Mouse (Mus musculus) small intestine, adult 2 months (tissue): ENCODE data around the gene Dydc1. TPM values are rescaled to one million over a fixed set of nuclear protein-coding genes. Genes with fewer than 3 reads are reported as not detected.

ENCODE experiments used
- H3K27ac ChIP-seq: fragments of 200-500 bp; 2 replicates; pipeline ENCODE4 v1.5.1; 2012; ENCODE audit warnings: low read depth, low read length, control low read depth, inconsistent platforms; ENCODE audit not compliant: insufficient read depth
- H3K27me3 ChIP-seq: fragments of 200-500 bp; 2 replicates; pipeline ENCODE4 v1.6.1; 2012; ENCODE audit warnings: mild to moderate bottlenecking, moderate library complexity, low read length, inconsistent platforms; ENCODE audit not compliant: control insufficient read depth, insufficient read depth
- H3K36me3 ChIP-seq: fragments of 200-500 bp; 2 replicates; pipeline ENCODE4 v1.6.1; 2012; ENCODE audit warnings: mild to moderate bottlenecking, low read length, control low read depth, inconsistent platforms; ENCODE audit not compliant: control insufficient read depth, insufficient read depth
- H3K4me1 ChIP-seq: fragments of 200-500 bp; 2 replicates; pipeline ENCODE4 v1.6.1; 2012; ENCODE audit warnings: low read length, inconsistent platforms, mixed read lengths; ENCODE audit not compliant: control insufficient read depth, insufficient read depth, insufficient read length
- H3K4me3 ChIP-seq: fragments of 200-500 bp; 2 replicates; pipeline ENCODE4 v1.5.1; 2012; ENCODE audit warnings: low read depth, mild to moderate bottlenecking, control low read depth, inconsistent platforms, low read length, moderate library complexity
- CTCF ChIP-seq: fragments of 200-500 bp; IDR thresholded peaks from 2 replicates; pipeline ENCODE4 v1.5.1; 2012; ENCODE audit warnings: low read depth, mild to moderate bottlenecking, control low read depth, inconsistent platforms, low read length, moderate library complexity, mixed read lengths; ENCODE audit not compliant: insufficient replicate concordance, insufficient read length; ENCODE audit errors: extremely low read depth
- POLR2A ChIP-seq: fragments of 200-500 bp; IDR thresholded peaks from 2 replicates; pipeline ENCODE4 v1.6.1; 2012; ENCODE audit warnings: low read depth, mild to moderate bottlenecking, control low read depth, inconsistent platforms, low read length, moderate library complexity
- WGBS: fragments of 180-500 bp; shearing (Covaris S2); methylation state at CpG from one replicate; pipeline ENCODE4 v1.1.7; 2018; 5-methylcytosine and 5-hydroxymethylcytosine counted together
- polyA plus RNA-seq: library from polyadenylated mRNA; depleted of rRNA; stranded (reverse); fragments of >200 nt; gene quantifications from 2 replicates; pipeline ENCODE4 v1.2.3, GENCODE M21; 2012

Dydc1 gene
- polyA plus RNA-seq, 1 experiment: not detected

DNA sequence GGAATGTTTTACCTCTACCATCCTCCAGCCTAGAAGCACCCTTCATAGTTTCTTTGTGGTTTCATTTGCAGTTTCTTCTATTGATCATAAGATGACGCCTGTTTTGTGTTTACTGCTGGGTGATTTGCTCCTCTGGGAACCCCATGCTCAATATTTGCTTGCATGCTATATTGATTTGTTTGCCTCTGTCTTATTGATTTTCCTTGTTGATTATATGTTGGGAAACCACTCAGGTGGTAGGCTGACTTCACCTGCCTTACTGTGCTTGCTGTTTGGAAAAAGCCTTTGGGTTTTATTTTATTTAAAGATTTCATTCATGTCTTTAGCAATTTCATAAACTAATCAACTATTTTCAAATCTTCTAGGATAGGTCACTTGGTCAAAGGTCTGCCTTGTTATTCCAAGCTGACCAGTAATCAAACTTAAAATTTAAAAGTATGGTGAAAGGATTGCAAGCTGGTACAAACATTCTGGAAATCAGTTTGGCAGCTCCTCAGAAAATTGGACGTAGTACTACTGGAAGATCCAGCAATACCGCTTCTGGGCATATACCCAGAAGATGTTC, 23.7 kb downstream of the Dydc1 start:
- H3K36me3 ChIP-seq: no peaks in the 10 kb centered on the region
- no peaks in the 10 kb centered on the region; the same call in 1 of the 2 replicates for H3K27me3 ChIP-seq
- no peak overlapping the region for H3K4me3 ChIP-seq
- H3K4me1 ChIP-seq: no peaks in the 10 kb centered on the region
- WGBS: 71% methylated on average over 3 of the region's 3 CpGs
- no peak overlapping the region for H3K27ac ChIP-seq
- TF ChIP-seq POLR2A (no peak), CTCF (no peak)

DNA sequence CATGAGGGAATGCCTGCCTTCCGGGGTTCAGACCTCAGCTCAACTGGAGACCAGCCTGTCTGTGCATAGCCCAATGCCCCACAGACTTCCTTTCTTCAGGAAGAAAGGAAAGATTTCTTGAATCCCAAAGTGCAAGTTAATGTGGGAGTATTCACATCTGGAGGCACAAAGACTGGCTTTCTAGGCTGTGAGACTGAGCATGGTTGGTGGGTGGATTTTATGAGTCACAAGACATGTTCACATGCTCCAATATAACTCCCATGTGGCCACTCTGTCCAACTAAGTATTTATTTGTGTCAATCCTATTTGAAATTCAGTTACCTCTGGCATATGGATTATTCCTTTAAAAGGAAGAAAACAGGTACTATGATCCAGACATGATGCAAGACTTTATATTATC, 26.0 kb downstream of the Dydc1 start:
- Histone ChIP-seq H3K27me3 (no peaks in the 10 kb centered on the region), H3K36me3 (no peaks in the 10 kb centered on the region), H3K27ac (no peak overlapping the region), H3K4me1 (no peaks in the 10 kb centered on the region), H3K4me3 (no peak overlapping the region)
- 85% methylated on average over 1 of the region's 1 CpGs for WGBS
- TF ChIP-seq CTCF (no peak), POLR2A (no peak)

DNA sequence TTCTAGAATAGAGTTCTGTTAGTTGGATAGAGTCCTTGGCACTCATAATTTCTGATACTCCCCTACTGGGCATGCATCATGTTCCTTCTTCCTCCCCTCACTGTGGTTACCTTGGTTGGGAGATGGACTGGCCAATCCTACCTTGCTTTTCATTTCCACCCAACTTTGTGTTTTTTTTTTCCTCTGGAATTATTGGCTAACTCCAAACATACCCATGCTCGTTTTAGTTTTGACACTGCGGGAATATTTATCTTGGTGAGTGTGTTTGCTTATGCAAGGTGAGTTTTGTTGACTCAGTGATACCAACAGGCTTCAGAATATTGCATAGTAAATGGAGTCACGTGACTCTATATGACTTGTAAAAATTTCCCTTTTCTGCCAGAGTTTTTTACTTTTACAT, 28.0 kb downstream of the Dydc1 start:
- no peak for TF ChIP-seq CTCF
- TF ChIP-seq POLR2A: no peak
- Histone ChIP-seq H3K27me3 (no peaks in the 10 kb centered on the region), H3K27ac (no peak overlapping the region), H3K4me1 (no peaks in the 10 kb centered on the region), H3K36me3 (no peaks in the 10 kb centered on the region), H3K4me3 (no peak overlapping the region)
- WGBS: 23% methylated on average over 3 of the region's 3 CpGs

DNA sequence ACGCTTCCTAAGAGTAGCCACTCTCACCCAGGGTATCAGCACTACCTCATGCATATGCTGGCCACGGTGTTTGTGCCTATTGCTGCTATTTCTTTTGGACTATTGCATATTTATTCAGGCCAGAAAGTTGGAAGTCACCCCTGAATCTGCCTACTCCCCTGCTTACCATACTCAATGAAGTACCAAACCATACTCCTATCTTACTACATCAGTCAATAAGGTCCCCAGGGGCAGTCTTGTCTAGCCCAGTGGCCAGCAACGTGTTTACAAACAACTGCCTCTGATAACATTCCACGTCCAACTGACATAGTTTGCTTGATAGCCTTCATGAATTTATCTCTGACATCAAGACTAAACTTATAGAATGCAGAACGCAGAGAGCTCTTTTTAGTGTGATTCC, 28.5 kb downstream of the Dydc1 start:
- 65% methylated on average over 5 of the region's 5 CpGs for WGBS
- TF ChIP-seq POLR2A (no peak), CTCF (no peak)
- H3K4me3 ChIP-seq: no peak overlapping the region

DNA sequence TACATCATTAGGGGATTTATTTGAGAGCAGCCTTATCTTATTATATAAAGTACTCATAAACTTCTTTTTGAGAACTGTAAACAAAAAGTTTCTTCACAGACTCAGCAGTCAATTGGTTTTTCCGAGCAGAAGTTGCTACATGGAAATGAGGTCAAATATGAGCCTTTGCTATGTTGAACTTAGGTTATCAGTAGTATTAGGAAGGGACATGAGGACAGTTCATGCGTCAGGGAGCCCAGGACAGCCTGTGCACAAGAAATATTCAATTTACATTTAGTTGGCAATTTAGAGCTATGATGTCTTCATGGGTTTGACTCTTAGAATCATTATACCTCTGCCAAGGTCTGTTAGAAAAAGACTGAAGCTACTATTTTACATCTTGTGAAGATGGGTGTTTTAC, 29.6 kb downstream of the Dydc1 start:
- no peak overlapping the region for H3K27ac ChIP-seq
- no peaks in the 10 kb centered on the region for H3K36me3 ChIP-seq
- no peaks in the 10 kb centered on the region for H3K4me1 ChIP-seq
- TF ChIP-seq POLR2A (no peak), CTCF (no peak)
- whole genome bisulfite sequencing: 46% methylated on average over 2 of the region's 2 CpGs
- no peaks in the 10 kb centered on the region for H3K27me3 ChIP-seq
- H3K4me3 ChIP-seq: no peak overlapping the region

More for the DNA sequence above, 28.5 kb downstream of the Dydc1 start:
- Histone ChIP-seq H3K36me3 (no peaks in the 10 kb centered on the region), H3K27me3 (no peaks in the 10 kb centered on the region), H3K27ac (no peak overlapping the region), H3K4me1 (no peaks in the 10 kb centered on the region)

DNA sequence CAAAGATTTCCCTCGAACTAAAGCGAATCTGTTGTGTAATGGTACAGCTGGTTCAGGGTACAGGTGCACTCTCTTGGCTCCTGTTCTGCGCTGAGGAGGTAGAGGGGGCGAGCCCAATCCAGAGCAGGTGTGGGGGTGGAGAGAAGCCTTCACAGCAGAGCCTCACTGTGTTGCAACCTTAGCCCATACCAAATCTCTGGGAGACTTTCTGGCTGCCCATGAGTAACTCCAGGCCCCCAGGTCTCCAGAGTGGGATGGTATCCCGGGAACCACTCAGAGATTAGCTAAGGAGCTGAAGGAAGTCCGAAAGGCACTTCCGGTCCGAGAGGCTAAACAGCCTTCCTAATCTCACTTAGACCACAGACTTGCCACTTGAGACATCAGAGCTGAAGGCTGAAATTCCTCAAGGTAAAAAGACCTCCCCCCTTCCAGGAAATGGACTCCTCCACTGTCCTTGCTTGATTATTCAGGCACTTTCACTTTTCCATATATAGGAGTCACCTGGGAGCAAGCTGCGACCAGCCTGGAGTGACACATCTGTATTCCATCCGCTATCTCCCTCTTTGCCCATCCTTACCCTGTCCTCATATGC, 32.2 kb downstream of the Dydc1 start, which contains the start of gene Mat1a:
Mat1a (plus strand) TSS at position 183 of the 592 bp plus-strand sequence.
- Histone ChIP-seq H3K36me3 (no peaks in the 10 kb centered on the region), H3K4me3 (0 out of 2 replicates have a peak within 1 kb of the TSS, but pooled peaks have one; percentile 3), H3K27me3 (no peaks in the 10 kb centered on the region), H3K4me1 (no peaks in the 10 kb centered on the region), H3K27ac (no peak within 1 kb of the TSS)
- WGBS: 50% methylated on average over 10 of the region's 10 CpGs
- TF ChIP-seq POLR2A: no peak
- TF ChIP-seq CTCF: no peak

DNA sequence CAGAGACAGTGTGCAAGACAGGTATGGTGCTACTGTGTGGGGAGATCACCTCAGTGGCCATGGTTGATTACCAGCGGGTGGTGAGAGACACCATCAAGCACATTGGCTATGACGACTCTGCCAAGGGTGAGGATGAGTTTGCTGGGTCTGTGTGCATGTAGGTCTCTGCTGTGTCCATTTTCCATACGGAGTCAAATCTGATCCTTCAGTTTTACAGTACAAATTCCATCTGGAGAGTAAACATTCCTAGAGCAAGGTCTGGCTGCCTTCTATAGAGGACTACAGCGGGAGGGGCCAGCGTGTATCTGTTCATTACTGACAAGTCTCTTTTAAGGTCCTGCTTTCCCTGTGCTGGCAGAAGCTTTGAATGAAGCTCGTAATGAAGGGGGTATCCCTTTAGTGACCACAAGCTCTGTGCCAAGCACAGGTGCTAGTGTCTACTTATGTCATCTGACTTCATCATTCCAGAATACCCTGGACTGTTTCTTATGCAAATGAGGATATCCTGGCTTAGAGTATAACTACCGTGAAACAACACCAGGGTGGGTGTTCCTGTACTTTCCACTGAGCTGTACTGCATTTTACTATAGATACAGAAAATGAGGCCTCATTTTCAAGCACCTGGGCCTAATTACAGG, 38.4 kb downstream of the Dydc1 start:
- Histone ChIP-seq H3K36me3 (no peaks in the 10 kb centered on the region), H3K27ac (no peak overlapping the region), H3K4me3 (no peak overlapping the region), H3K4me1 (no peaks in the 10 kb centered on the region), H3K27me3 (no peaks in the 10 kb centered on the region)
- no peak for TF ChIP-seq CTCF
- TF ChIP-seq POLR2A: no peak
- 60% methylated on average over 7 of the region's 7 CpGs for WGBS
